Mouse (Mus musculus): ENCODE results near the gene Zfp423. TPM values are rescaled to one million over a fixed set of nuclear protein-coding genes. Genes with fewer than 3 reads are reported as not detected.
A peak's percentile ranks its signal among the peaks of the same experiment; 100 is the strongest.

Zfp423 gene
- total RNA-seq, 2 experiments from 2014 or later = 11.5 to 19.6 TPM

DNA sequence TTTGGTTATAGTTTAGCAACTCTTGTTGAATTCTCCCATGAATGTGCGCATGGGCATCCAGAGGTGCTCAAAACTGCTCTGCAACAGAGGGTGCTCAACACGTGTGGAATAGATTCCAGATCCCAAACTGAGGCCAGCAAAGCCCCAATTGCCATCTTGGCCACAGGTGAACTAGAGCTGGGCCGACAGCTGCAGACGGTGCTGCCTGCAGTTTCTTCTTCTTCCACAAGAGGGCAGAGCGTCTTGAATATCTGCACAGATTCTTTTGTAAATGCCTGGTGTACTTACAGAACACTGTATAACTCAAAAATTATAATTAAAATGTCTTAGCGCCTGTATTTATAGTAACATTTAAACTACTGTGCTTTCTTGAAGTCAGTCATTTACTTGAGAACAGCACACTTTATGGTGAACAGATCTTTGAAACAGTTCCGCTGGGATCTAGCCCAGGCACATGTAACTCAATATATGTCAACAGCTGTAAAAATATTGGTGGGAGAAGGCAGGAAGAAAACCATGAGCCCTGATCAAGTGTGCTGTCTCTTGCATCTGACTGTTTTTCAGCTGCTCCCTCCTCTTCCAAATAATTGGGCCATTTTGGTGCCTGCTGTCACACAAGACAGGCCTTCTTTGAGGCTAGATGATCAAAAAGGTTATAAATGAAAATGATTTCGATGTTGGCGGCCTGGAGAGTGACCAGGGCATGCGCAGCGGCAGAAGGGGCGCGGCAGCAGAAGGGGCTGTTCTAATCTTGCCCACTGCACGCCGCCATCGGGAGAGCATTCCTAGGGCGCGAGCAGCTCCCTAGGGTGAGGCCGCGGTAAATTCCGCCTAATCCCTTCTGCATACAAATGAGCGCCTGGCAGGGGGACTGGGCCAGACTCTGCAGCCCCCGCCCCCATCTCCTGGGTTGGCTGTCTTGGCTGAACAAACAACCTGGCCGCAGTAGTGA lies 243.4 kb downstream of the Zfp423 start:
- peak; percentile 61 to 65 for DNase-seq
- intact Hi-C loops (cut with DNase I) = loop anchor here (5.0 kb wide), 1 partner anchor 246 kb away; no protein-coding TSS in a partner anchor

DNA sequence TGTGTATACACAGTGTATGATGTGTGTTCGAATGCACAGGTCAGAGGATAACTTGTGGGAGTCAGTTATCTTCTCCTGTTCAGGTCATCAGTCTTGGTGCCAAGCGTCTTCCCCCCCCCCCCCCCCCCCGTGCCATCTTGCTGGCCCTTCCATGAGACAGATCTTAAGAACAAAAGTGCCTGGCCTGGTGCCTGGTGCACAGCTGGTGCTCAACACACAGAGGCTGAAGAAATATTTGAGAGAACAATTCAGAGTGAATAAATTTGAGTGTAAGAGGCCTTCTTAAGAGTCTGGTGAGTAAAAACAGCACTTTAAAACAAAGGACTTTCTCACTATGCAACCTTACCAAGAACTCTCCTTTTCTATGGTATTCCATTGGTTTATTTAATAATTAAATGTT lies 245.4 kb downstream of the Zfp423 start:
- DNase-seq = no peak
- intact Hi-C loops (cut with DNase I) = no loop called here

GRCm38 (mm10) chr8:87711955-87712354 lies 247.4 kb downstream of the Zfp423 start:
- no peak for DNase-seq
- intact Hi-C loops (cut with DNase I) = no loop called here

DNA sequence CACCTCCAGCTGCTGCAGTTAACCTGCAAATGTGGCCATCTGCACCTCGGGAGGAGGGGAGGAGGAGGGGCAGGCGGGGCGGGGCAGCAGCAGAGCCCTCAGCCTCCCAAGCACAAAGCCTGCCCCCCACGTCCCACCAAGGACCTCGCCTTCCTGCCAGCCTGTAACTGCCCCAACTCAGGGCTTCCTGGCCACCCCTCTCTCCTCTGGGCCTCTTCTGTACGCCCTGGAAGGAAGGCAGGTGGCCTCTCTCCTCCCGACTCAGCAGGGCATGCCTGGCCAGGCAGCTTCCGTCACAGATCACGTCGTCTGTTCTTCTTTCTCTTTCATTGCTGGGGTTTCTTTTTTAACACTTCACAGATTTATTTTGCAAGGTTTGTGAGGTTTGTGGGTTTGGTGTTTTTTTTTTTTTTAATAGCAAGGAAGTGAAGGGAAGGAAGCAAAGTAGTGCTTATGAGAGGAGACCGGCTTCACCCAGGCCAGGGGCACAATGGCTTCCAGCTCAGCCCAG lies 251.2 kb downstream of the Zfp423 start:
- intact Hi-C loops (cut with DNase I) = no loop called here
- no peak for DNase-seq

DNA sequence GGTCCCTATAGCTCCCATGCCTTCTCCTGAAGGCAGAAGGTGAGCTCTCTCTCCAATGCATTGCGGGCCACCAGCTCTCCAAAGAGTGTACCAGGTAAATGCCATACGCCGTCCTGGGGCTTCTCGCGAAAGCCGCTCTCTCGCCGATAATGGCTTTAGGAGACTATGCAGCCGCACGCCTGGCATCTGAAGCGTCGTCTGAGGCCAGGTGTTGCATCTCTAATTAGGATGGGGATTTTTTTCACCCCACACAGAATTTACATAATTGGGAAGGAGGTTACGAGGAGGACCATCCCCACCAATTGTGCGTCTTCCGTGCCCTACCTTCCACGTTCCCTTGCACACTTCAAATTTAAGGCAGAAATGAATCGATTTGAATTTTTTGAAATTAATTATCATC lies 252.2 kb downstream of the Zfp423 start:
- intact Hi-C loops (cut with DNase I) = no loop called here
- DNase-seq = no peak

GRCm38 (mm10) chr8:87704756-87705155 lies 254.6 kb downstream of the Zfp423 start:
- DNase-seq = no peak
- intact Hi-C loops (cut with DNase I) = no loop called here

DNA sequence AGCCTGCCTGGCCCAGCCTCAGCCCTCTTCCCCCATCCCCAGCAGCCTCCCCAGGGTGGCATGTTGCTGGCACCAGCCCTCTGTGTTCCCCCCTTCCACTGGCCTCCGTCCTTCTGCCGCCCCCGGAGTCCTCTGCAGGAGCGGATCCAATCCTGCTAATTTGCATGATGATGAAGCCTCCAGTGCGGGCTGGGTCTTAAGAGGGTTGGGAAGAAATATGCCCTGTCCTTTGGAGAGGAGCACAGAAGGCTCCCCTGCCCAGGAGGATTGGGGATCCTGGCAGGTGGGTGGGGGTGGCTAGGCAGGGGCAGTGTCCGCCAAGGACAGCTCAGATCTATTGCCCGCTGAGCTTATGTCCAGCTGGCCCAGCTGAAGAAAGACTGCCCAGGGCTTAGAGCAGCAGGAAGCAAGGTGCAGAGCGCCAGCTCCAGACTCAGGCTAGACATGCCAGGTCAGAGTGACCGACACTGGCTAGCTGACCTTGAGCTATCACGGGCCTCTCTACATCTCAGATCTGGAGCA lies 256.5 kb downstream of the Zfp423 start:
- peak in 1 of 2 experiments; percentile 40 for DNase-seq
- intact Hi-C loops (cut with DNase I) = no loop called here

GRCm38 (mm10) chr8:87702051-87702521 lies 257.3 kb downstream of the Zfp423 start:
- intact Hi-C loops (cut with DNase I) = no loop called here
- DNase-seq = peak; percentile 49 to 52

- intact Hi-C loops (cut with DNase I) = no loop called here
- DNase-seq = no peak
Measured at GRCm38 (mm10) chr8:87701583-87701982, 257.8 kb downstream of the Zfp423 start.

- no peak for DNase-seq
- intact Hi-C loops (cut with DNase I) = no loop called here
Measured at GRCm38 (mm10) chr8:87700321-87700720, 259.1 kb downstream of the Zfp423 start.

DNA sequence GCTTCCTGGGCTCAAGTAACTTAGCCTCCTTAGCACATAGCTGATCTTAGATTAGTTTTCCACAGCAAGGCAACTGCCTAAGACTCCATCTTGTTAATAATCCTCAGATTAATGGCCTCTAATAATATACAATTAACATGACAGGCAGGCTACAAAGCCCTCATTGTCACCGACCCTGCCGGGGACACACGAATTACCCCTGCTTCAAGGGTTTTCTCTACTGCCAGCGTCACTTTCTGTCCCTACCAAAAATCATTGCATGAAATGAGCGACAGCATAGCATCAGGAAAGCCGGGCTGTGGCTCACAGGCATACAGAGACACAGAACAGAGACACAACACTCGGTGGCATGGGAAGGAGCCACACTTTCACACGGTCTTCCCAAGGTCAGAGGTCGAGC lies 262.3 kb downstream of the Zfp423 start:
- no peak for DNase-seq
- intact Hi-C loops (cut with DNase I) = no loop called here

- DNase-seq = no peak
- intact Hi-C loops (cut with DNase I) = no loop called here
Measured at GRCm38 (mm10) chr8:87693741-87694140, 265.7 kb downstream of the Zfp423 start.

GRCm38 (mm10) chr8:87690100-87691095 lies 269.0 kb downstream of the Zfp423 start:
- no peak for DNase-seq
- intact Hi-C loops (cut with DNase I) = no loop called here

DNA sequence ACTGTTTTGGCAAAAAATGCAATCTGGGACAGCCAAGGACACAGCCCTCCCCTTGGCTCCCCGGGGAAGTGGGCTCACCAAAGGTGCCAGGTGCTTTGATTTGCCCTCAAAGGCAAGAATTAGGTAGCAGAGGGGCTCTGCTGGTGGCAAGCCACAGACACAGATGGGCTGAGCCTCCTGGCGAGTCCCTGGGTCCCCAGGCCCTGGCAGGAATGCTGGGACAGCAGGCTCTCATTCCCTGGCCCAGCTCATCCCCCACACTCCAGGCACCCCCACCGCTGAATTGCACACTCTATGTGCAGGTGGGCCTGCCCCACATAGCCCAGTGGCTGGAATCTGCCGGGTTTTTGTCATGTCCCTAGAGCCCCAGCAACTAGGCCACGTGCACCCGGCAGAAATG lies 270.2 kb downstream of the Zfp423 start:
- DNase-seq = no peak
- intact Hi-C loops (cut with DNase I) = no loop called here

- intact Hi-C loops (cut with DNase I) = no loop called here
Measured at GRCm38 (mm10) chr8:87688348-87688747, 271.0 kb downstream of the Zfp423 start.

DNA sequence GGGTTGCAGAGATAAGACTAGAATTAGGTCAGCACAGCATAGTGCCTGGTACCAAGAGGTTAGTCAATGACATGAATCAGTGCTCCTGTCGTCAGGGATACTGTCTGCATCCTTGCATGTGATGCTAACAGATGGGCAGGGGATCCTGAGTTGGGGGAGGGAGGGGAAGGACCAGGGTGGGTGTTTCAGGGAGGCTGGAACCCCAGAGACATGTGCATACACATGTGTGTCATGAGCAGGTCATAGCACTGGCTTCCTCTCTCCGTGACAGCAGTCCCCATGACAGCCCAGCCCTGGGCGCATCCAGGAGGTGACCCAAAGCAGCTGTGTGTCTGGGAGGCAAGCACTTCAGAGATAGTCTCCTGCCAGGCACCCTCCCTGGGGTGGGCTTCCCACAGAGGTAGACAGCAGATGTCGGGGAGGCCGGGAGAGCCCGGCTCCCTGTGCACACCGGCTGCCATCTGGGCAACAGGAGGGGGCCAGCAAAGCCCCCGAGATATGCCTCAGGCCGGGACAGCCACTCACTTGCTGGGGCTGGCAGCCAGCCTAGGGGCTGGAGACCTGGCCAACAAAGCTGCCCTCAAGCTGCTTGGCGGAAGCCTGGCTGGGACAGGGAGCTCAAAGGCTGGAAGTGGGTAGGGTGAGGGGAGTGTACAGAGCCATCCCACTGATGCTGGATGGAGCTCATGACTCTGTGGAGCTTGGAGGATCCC lies 272.3 kb downstream of the Zfp423 start:
- DNase-seq = no peak
- intact Hi-C loops (cut with DNase I) = no loop called here

More at GRCm38 (mm10) chr8:87688348-87688747, 271.0 kb downstream of the Zfp423 start:
- DNase-seq = no peak

- intact Hi-C loops (cut with DNase I) = no loop called here
- no peak for DNase-seq
Measured at GRCm38 (mm10) chr8:87686026-87686425, 273.4 kb downstream of the Zfp423 start.

DNA sequence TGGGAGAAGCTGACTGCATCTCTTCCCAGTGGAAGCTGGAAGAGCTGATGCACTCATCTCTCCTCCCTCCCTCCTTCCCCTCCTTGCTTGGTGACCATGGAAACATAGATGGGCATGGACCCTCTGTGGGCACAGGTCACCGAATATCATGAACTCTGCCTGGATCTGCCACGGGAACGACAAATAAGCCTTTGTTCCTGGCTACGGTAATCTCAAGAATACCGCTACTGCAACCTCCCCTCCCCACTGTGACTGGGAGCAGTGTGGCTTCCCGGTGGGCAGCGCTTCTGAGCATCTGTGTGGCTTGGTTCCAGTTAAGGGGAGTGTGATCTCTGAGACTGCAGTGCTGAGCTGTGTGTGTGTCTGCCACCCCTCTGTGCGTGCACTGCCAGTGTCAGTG lies 274.0 kb downstream of the Zfp423 start:
- DNase-seq = no peak
- intact Hi-C loops (cut with DNase I) = no loop called here

GRCm38 (mm10) chr8:87682066-87682465 lies 277.3 kb downstream of the Zfp423 start:
- intact Hi-C loops (cut with DNase I) = no loop called here
- DNase-seq = no peak

DNA sequence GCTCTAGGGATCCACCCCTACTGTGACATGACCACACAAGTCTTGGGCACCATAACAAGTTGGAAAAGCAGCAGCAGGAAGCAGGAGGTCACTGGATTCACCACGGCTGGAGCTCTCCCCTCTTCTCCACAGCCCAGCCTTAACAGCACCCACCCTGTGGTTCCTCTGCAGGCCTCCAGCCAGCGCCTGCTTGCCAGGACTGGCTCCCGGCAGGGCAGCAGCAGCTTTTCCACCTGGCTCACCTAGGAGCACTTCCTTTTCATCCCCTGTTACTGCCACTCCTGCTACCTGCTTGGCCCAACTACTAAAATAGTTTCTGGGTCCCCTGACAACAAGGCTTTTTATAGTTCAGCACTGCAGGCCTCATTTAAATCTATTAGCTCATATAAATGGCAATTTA lies 279.4 kb downstream of the Zfp423 start:
- intact Hi-C loops (cut with DNase I) = no loop called here
- no peak for DNase-seq
